Mouse (Mus musculus): ENCODE measurements around the gene Klhl10.
A peak's percentile ranks its signal among the peaks of the same experiment; 100 is the strongest.

Gene Klhl10

GRCm38 (mm10) chr11:100408835-100409462, 32.8 kb upstream of the Klhl10 start:
- DNase-seq = no peak

- DNase-seq = no peak
These were observed 32.0 kb upstream of the Klhl10 start for GRCm38 (mm10) chr11:100409686-100410085.

- DNase-seq = peak; percentile 58
These were observed 30.0 kb upstream of the Klhl10 start for GRCm38 (mm10) chr11:100411736-100412135.

GRCm38 (mm10) chr11:100413541-100413940, 28.2 kb upstream of the Klhl10 start:
- DNase-seq = no peak

GRCm38 (mm10) chr11:100414021-100414913, 27.4 kb upstream of the Klhl10 start, which contains the start of gene P3h4:
TSS of gene P3h4 (minus strand) at chr11:100414836.
- DNase-seq = no peak

GRCm38 (mm10) chr11:100414914-100415822, 26.5 kb upstream of the Klhl10 start, which contains the start of gene Fkbp10:
TSS of gene Fkbp10 (plus strand) at chr11:100415697.
- no peak for DNase-seq

- DNase-seq = no peak
These were observed 20.2 kb upstream of the Klhl10 start for GRCm38 (mm10) chr11:100421537-100421936.

GRCm38 (mm10) chr11:100423836-100424235, 17.9 kb upstream of the Klhl10 start:
- DNase-seq = no peak

- peak; percentile 67 for DNase-seq
These were observed 15.9 kb upstream of the Klhl10 start for GRCm38 (mm10) chr11:100425851-100426250.

- DNase-seq = no peak
These were observed 14.9 kb upstream of the Klhl10 start for GRCm38 (mm10) chr11:100426820-100427219.

GRCm38 (mm10) chr11:100428612-100429199, 13.0 kb upstream of the Klhl10 start:
- no peak for DNase-seq

- DNase-seq = no peak
These were observed 11.7 kb upstream of the Klhl10 start for GRCm38 (mm10) chr11:100430052-100430451.

- DNase-seq = no peak
These were observed 9.7 kb upstream of the Klhl10 start for GRCm38 (mm10) chr11:100432002-100432401.

- DNase-seq = no peak
These were observed 6.0 kb upstream of the Klhl10 start for GRCm38 (mm10) chr11:100435678-100436246.

- no peak for DNase-seq
These were observed 3.8 kb upstream of the Klhl10 start for GRCm38 (mm10) chr11:100437901-100438300.

- DNase-seq = peak; percentile 79
These were observed 810 bp upstream of the Klhl10 start for GRCm38 (mm10) chr11:100440691-100441522.

- no peak for DNase-seq
These were observed 908 bp downstream of the Klhl10 start for GRCm38 (mm10) chr11:100442625-100443024.

- DNase-seq = no peak
These were observed 15.5 kb downstream of the Klhl10 start for GRCm38 (mm10) chr11:100457247-100457646.

- DNase-seq = no peak
These were observed 16.0 kb downstream of the Klhl10 start for GRCm38 (mm10) chr11:100457711-100458110.

GRCm38 (mm10) chr11:100462699-100463098, 21.0 kb downstream of the Klhl10 start:
- peak; percentile 68 for DNase-seq

GRCm38 (mm10) chr11:100465229-100465792, 23.6 kb downstream of the Klhl10 start:
- DNase-seq = no peak

Data from layer of hippocampus, adult 9-11 months (tissue).